In the genomic region with DNA sequence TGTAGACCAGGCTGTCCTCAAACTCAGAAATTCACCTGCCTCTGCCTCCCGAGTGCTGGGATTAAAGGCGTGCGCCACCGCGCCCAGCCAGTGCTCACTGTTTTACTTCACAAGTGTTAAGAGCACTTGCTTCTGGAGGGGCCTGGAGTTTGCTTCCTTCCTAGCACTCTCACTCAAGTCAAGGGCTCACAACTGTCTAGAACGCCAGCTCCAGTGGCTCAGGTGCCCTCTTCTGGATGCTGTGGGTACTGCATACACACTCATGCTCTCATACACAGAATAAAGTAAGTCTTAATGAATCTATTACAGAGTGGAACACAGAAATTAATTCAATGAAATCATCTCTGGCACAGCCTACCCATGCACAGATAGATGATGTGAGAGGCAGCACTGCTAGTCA, we compare ENCODE assay signal across 7 mouse cellular contexts. TPM values are rescaled to one million over a fixed set of nuclear protein-coding genes. Genes with fewer than 3 reads are reported as not detected.
DNase-seq lines count a peak whose midpoint lies in the region; ATAC-seq and TF ChIP-seq lines count a peak whose summit lies in the region.

No protein-coding gene starts in this region.

- intact Hi-C loops in gastrocnemius, postnatal 36 days (cut with DNase I) = loop anchor here (5.0 kb wide), 1 partner anchor 68 kb away; a partner anchor contains a TSS

- H3K4me2 ChIP-seq in limb, embryonic 11.5 days (ENCODE audit: low read depth, severe bottlenecking) = no peak overlapping the region
- H3K4me2 ChIP-seq in midbrain, postnatal 0 days (ENCODE audit: low read depth, low read length, poor library complexity, severe bottlenecking) = no peak overlapping the region

- no peak overlapping the region for H3K4me3 ChIP-seq in limb, embryonic 11.5 days (ENCODE audit: low read depth, low read length)
- no peak overlapping the region for H3K4me3 ChIP-seq in midbrain, postnatal 0 days (ENCODE audit: low read depth, low read length)

- no peaks in the 10 kb centered on the region for H3K27me3 ChIP-seq in limb, embryonic 11.5 days (ENCODE audit: control insufficient read depth, insufficient read depth, low read length)
- no peaks in the 10 kb centered on the region for H3K27me3 ChIP-seq in midbrain, postnatal 0 days (ENCODE audit: insufficient read depth, low read length)

- H3K4me1 ChIP-seq in limb, embryonic 11.5 days (ENCODE audit: control insufficient read depth, insufficient read depth, low read length) = no peaks in the 10 kb centered on the region
- no peaks in the 10 kb centered on the region for H3K4me1 ChIP-seq in midbrain, postnatal 0 days (ENCODE audit: insufficient read depth, low read length)

- DNase-seq in adrenal gland, adult 2 months = peak; percentile 66
- peak; percentile 87 for DNase-seq in embryo, embryonic 10 days (ENCODE audit: low spot score)
- DNase-seq in gastrocnemius, postnatal 36 days = peak; percentile 56 to 60
- peak; percentile 49 to 87 for DNase-seq in kidney, adult 8-10 months
- DNase-seq in limb, embryonic 11.5 days (ENCODE audit: low spot score) = peak; percentile 87
- peak; percentile 71 for DNase-seq in midbrain, postnatal 0 days (ENCODE audit: low spot score)
- peak; percentile 38 to 67 for DNase-seq in spleen, postnatal 14 days (ENCODE audit: low spot score in 2 of 2)

- TF ChIP-seq CTCF in midbrain, postnatal 0 days (IDR thresholded peaks at IDR 0.05) = peak; percentile 86

- no peaks in the 10 kb centered on the region for H3K9me3 ChIP-seq in limb, embryonic 11.5 days (ENCODE audit: control insufficient read depth, low read length)
- H3K9me3 ChIP-seq in midbrain, postnatal 0 days (ENCODE audit: low read length) = no peaks in the 10 kb centered on the region

- H3K9ac ChIP-seq in limb, embryonic 11.5 days (ENCODE audit: low read length) = no peak overlapping the region
- no peak overlapping the region for H3K9ac ChIP-seq in midbrain, postnatal 0 days (replicated peaks; ENCODE audit: low read length, poor library complexity, severe bottlenecking)

- 54% methylated on average over 6 of the region's 6 CpGs for WGBS in limb, embryonic 11.5 days
- WGBS in midbrain, postnatal 0 days = 45% methylated on average over 6 of the region's 6 CpGs

- no peaks in the 10 kb centered on the region for H3K36me3 ChIP-seq in limb, embryonic 11.5 days (ENCODE audit: control insufficient read depth, insufficient read depth, low read length)
- peaks cover 26% of the 10 kb centered on the region for H3K36me3 ChIP-seq in midbrain, postnatal 0 days (ENCODE audit: insufficient read depth, low read length)

- no peak overlapping the region for H3K27ac ChIP-seq in limb, embryonic 11.5 days (replicated peaks; ENCODE audit: low read depth, low read length)
- no peak overlapping the region for H3K27ac ChIP-seq in midbrain, postnatal 0 days (ENCODE audit: low read depth, low read length)

- no peak; the same call in 1 of the 2 replicates for ATAC-seq in limb, embryonic 11.5 days (ENCODE audit: insufficient number of reproducible peaks, low FRiP score, low TSS enrichment, low read depth)
- peak; percentile 80 for ATAC-seq in midbrain, postnatal 0 days (ENCODE audit: low FRiP score)

RNA-seq across cellular contexts. Expression of a gene that starts 44.8 kb away (rescaled TPM):
- not detected for total RNA-seq in adrenal gland, adult 2 months (2021)
- polyA plus RNA-seq in adrenal gland, adult 2 months (2012; rRNA removed) = 0.45 TPM in 1 of 2 replicates, not detected in the other
- total RNA-seq in gastrocnemius, postnatal 36 days (2021) = not detected
- not detected in 2 replicates for polyA plus RNA-seq in limb, embryonic 11.5 days (2014; fragmentation: Nextera tagmentation; extraction: Ambion mirVana)
- 0.52 TPM in 1 of 2 replicates, not detected in the other for total RNA-seq in midbrain, postnatal 0 days (2014; rRNA removed)
- polyA plus RNA-seq in midbrain, postnatal 0 days (2015; fragmentation: Nextera tagmentation; extraction: Ambion mirVana) = 0.20 TPM in 1 of 2 replicates, not detected in the other
